Comparison of ENCODE assay signal across 13 mouse cellular contexts in genomic region chr1:106678060-106678478, GRCm38 (mm10).
"Had no signal": no experiment of that assay in that cellular context is flagged by ENCODE, and none has a peak within 500 bp of the region (broad histone marks: within the 10 kb centered on the region; RNA-seq: fewer than 3 reads in every experiment).

No protein-coding gene starts in this region.

- H3K27me3 ChIP-seq: liver, embryonic 15.5 days; megakaryocyte, embryonic 14.5 days; neural tube, embryonic 13.5 days had no signal

- H3K36me3 ChIP-seq: limb, embryonic 10.5 days; liver, embryonic 15.5 days; neural tube, embryonic 13.5 days had no signal

- ATAC-seq: lung, postnatal 0 days had no signal

- DNase-seq: kidney, adult 8-10 months; kidney, postnatal 25 days; lung, adult 2 months; lung, postnatal 36 days; midbrain, embryonic 14.5 days; retina, postnatal 1 day; thymus, adult 18-20 months; thymus, postnatal 14 days had no signal
